Mouse (Mus musculus): ENCODE results near the gene Nova1. TPM values are rescaled to one million over a fixed set of nuclear protein-coding genes. Genes with fewer than 3 reads are reported as not detected.

Nova1 gene
- polyA plus RNA-seq, 1 experiment from 2014 or later, result 0.60 TPM

DNA sequence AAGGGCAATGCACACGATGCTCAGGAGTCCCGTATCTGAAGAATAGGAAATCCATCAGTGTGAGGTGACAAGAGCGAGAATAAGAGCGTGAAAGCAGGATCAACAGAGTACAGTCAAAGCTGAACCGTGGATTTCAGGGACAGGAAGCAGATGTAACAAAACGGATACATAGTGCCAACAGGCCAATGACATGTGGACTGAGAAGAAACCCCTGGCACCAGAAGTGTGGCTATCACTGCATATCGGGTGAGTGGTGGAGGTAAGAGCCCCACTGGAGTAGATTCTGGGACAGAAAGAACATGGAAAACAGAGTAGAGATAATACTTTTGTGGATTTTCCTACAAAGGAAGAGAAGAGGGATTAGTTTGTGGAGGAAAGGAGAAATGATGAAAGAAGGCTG lies 109.3 kb downstream of the Nova1 start:
- H3K4me2 ChIP-seq (replicated peaks; ENCODE audit: low read depth, low read length), result no peak overlapping the region
- TF ChIP-seq EP300 (IDR thresholded peaks at IDR 0.05), result no peak
- no peak for TF ChIP-seq CTCF (IDR thresholded peaks at IDR 0.05)
- no peak overlapping the region for H3K9ac ChIP-seq (replicated peaks; ENCODE audit: low read depth)
- WGBS, result 67% methylated on average over 7 of the region's 7 CpGs
- ATAC-seq, result no peak
- no peak overlapping the region for H3K27ac ChIP-seq (ENCODE audit: low read length)
- H3K27me3 ChIP-seq (replicated peaks; ENCODE audit: insufficient read depth, low read length), result no peaks in the 10 kb centered on the region
- DNase-seq (ENCODE audit: low spot score), result no peak
- H3K9me3 ChIP-seq (ENCODE audit: low read length), result no peaks in the 10 kb centered on the region
- no peak overlapping the region for H3K4me3 ChIP-seq (ENCODE audit: low read depth, low read length)
- no peaks in the 10 kb centered on the region for H3K4me1 ChIP-seq (ENCODE audit: insufficient read depth, low read depth, low read length)
- H3K36me3 ChIP-seq (ENCODE audit: insufficient read depth, low read length), result no peaks in the 10 kb centered on the region

- no peak for TF ChIP-seq CTCF (IDR thresholded peaks at IDR 0.05)
- no peak for TF ChIP-seq EP300 (IDR thresholded peaks at IDR 0.05)
- H3K4me2 ChIP-seq (replicated peaks; ENCODE audit: low read depth, low read length), result no peak overlapping the region
- no peak overlapping the region for H3K4me3 ChIP-seq (ENCODE audit: low read depth, low read length)
- no peaks in the 10 kb centered on the region for H3K36me3 ChIP-seq (ENCODE audit: insufficient read depth, low read length)
- H3K27ac ChIP-seq (ENCODE audit: low read length), result no peak overlapping the region
- no peak overlapping the region for H3K9ac ChIP-seq (replicated peaks; ENCODE audit: low read depth)
- ATAC-seq (no peak), DNase-seq (ENCODE audit: low spot score) (no peak)
- no peaks in the 10 kb centered on the region for H3K4me1 ChIP-seq (ENCODE audit: insufficient read depth, low read depth, low read length)
- WGBS, result 84% methylated on average over 8 of the region's 8 CpGs
- H3K9me3 ChIP-seq (ENCODE audit: low read length), result no peaks in the 10 kb centered on the region
- no peaks in the 10 kb centered on the region for H3K27me3 ChIP-seq (replicated peaks; ENCODE audit: insufficient read depth, low read length)
Observed at GRCm38 (mm10) chr12:46700202-46700601, 118.5 kb downstream of the Nova1 start.

DNA sequence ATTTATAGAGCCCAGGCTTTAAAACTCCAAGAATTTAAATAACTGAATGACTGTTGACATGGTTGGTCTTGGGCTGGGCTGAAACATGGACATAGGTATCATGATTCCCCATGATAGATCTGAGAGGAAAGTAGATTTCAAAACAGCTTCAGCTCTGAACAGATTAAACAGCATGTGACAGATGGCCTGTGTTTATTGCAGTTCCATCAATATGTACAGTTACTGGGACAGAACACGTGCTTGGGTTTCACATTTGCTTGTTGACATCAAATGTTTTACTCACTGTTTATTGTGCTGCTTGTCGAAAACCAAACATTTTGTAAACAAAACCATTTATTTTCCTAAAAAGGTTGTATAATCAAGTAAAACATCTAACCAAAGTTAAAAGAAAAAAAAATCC lies 142.4 kb downstream of the Nova1 start:
- Histone ChIP-seq H3K27me3 (replicated peaks; ENCODE audit: insufficient read depth, low read length) (no peaks in the 10 kb centered on the region), H3K27ac (ENCODE audit: low read length) (no peak overlapping the region), H3K4me2 (replicated peaks; ENCODE audit: low read depth, low read length) (no peak overlapping the region), H3K4me1 (ENCODE audit: insufficient read depth, low read depth, low read length) (no peaks in the 10 kb centered on the region), H3K4me3 (ENCODE audit: low read depth, low read length) (no peak overlapping the region), H3K36me3 (ENCODE audit: insufficient read depth, low read length) (no peaks in the 10 kb centered on the region), H3K9me3 (ENCODE audit: low read length) (no peaks in the 10 kb centered on the region), H3K9ac (replicated peaks; ENCODE audit: low read depth) (no peak overlapping the region)
- no peak for TF ChIP-seq CTCF (IDR thresholded peaks at IDR 0.05)
- no peak for TF ChIP-seq EP300 (IDR thresholded peaks at IDR 0.05)
- WGBS, result 47% methylated on average over 2 of the region's 2 CpGs
- ATAC-seq, result no peak
- DNase-seq (ENCODE audit: low spot score), result no peak

GRCm38 (mm10) chr12:46666706-46667105 lies 152.0 kb downstream of the Nova1 start:
- Histone ChIP-seq H3K9me3 (ENCODE audit: low read length) (no peaks in the 10 kb centered on the region), H3K36me3 (ENCODE audit: insufficient read depth, low read length) (no peaks in the 10 kb centered on the region), H3K27me3 (replicated peaks; ENCODE audit: insufficient read depth, low read length) (no peaks in the 10 kb centered on the region), H3K9ac (replicated peaks; ENCODE audit: low read depth) (no peak overlapping the region), H3K4me2 (replicated peaks; ENCODE audit: low read depth, low read length) (no peak overlapping the region), H3K4me1 (ENCODE audit: insufficient read depth, low read depth, low read length) (no peaks in the 10 kb centered on the region), H3K4me3 (ENCODE audit: low read depth, low read length) (no peak overlapping the region), H3K27ac (ENCODE audit: low read length) (no peak overlapping the region)
- DNase-seq (ENCODE audit: low spot score) (no peak), ATAC-seq (no peak)
- TF ChIP-seq CTCF (IDR thresholded peaks at IDR 0.05) (no peak), EP300 (IDR thresholded peaks at IDR 0.05) (no peak)
- WGBS, result 43% methylated on average over 2 of the region's 2 CpGs

GRCm38 (mm10) chr12:46646139-46646611 lies 172.6 kb downstream of the Nova1 start:
- Histone ChIP-seq H3K4me3 (ENCODE audit: low read depth, low read length) (no peak overlapping the region), H3K9me3 (ENCODE audit: low read length) (no peaks in the 10 kb centered on the region), H3K27me3 (replicated peaks; ENCODE audit: insufficient read depth, low read length) (no peaks in the 10 kb centered on the region), H3K4me1 (ENCODE audit: insufficient read depth, low read depth, low read length) (no peaks in the 10 kb centered on the region), H3K9ac (replicated peaks; ENCODE audit: low read depth) (no peak overlapping the region), H3K27ac (ENCODE audit: low read length) (no peak overlapping the region), H3K4me2 (replicated peaks; ENCODE audit: low read depth, low read length) (no peak overlapping the region), H3K36me3 (ENCODE audit: insufficient read depth, low read length) (no peaks in the 10 kb centered on the region)
- TF ChIP-seq CTCF (IDR thresholded peaks at IDR 0.05), result no peak
- TF ChIP-seq EP300 (IDR thresholded peaks at IDR 0.05), result no peak
- no peak for ATAC-seq
- no peak for DNase-seq (ENCODE audit: low spot score)
- WGBS, result 71% methylated on average over 5 of the region's 5 CpGs

- Histone ChIP-seq H3K4me2 (replicated peaks; ENCODE audit: low read depth, low read length) (no peak overlapping the region), H3K36me3 (ENCODE audit: insufficient read depth, low read length) (no peaks in the 10 kb centered on the region), H3K4me1 (ENCODE audit: insufficient read depth, low read depth, low read length) (no peaks in the 10 kb centered on the region), H3K27me3 (replicated peaks; ENCODE audit: insufficient read depth, low read length) (no peaks in the 10 kb centered on the region), H3K9ac (replicated peaks; ENCODE audit: low read depth) (no peak overlapping the region), H3K4me3 (ENCODE audit: low read depth, low read length) (no peak overlapping the region), H3K9me3 (ENCODE audit: low read length) (no peaks in the 10 kb centered on the region), H3K27ac (ENCODE audit: low read length) (no peak overlapping the region)
- TF ChIP-seq EP300 (IDR thresholded peaks at IDR 0.05), result no peak
- TF ChIP-seq CTCF (IDR thresholded peaks at IDR 0.05), result no peak
- ATAC-seq, result no peak
- no peak for DNase-seq (ENCODE audit: low spot score)
- WGBS, result 72% methylated on average over 6 of the region's 6 CpGs
Observed at GRCm38 (mm10) chr12:46645365-46645962, 173.3 kb downstream of the Nova1 start.

All from lung, postnatal 0 days (tissue).